In genomic region chr16:78585664-78586397, GRCm38 (mm10) we compare ENCODE assay signal across 16 mouse cellular contexts.
"Had no signal": no experiment of that assay in that cellular context is flagged by ENCODE, and none has a peak within 500 bp of the region (broad histone marks: within the 10 kb centered on the region; RNA-seq: fewer than 3 reads in every experiment).

No protein-coding gene starts in this region.

- H3K4me2 ChIP-seq: limb, embryonic 12.5 days; midbrain, embryonic 13.5 days; neural tube, embryonic 13.5 days; stomach, embryonic 15.5 days had no signal

- ATAC-seq: inflammation-experienced regulatory T-cells, adult 6 months; intestine, postnatal 0 days; lung, postnatal 0 days; midbrain, embryonic 13.5 days had no signal

- H3K9ac ChIP-seq: limb, embryonic 12.5 days; liver, embryonic 14.5 days; midbrain, embryonic 13.5 days; neural tube, embryonic 13.5 days; stomach, embryonic 15.5 days had no signal

- H3K9me3 ChIP-seq: midbrain, embryonic 13.5 days; neural tube, embryonic 13.5 days; stomach, embryonic 15.5 days had no signal

- H3K27me3 ChIP-seq: limb, embryonic 12.5 days; midbrain, embryonic 13.5 days; neural tube, embryonic 13.5 days; stomach, embryonic 15.5 days had no signal

- H3K4me1 ChIP-seq: limb, embryonic 12.5 days; midbrain, embryonic 13.5 days; neural tube, embryonic 13.5 days; stomach, embryonic 15.5 days had no signal

- H3K36me3 ChIP-seq: limb, embryonic 12.5 days; midbrain, embryonic 13.5 days; neural tube, embryonic 13.5 days; stomach, embryonic 15.5 days had no signal

- H3K27ac ChIP-seq: limb, embryonic 12.5 days; liver, embryonic 14.5 days; midbrain, embryonic 13.5 days; neural tube, embryonic 13.5 days; stomach, embryonic 15.5 days had no signal

- H3K4me3 ChIP-seq: limb, embryonic 12.5 days; midbrain, embryonic 13.5 days; neural tube, embryonic 13.5 days; stomach, embryonic 15.5 days had no signal

- DNase-seq: kidney, postnatal 10 days; liver; lung, adult 2 months; lung, postnatal 36 days; retina, postnatal 1 day; right cerebral cortex, postnatal 14 days; thymus, adult 2 months; thymus, postnatal 25 days had no signal
